Mouse (Mus musculus) 416B (cell line): ENCODE measurements at regions not wholly inside any gene's neighbourhood (a gene's known extent, or its start where the extent isn't known, plus 50 kb on each side); places are given as distances from the start of the nearest gene placed in this dataset.

Source experiments
- DNase-seq: peaks from one replicate; pipeline ENCODE4 v3.0.0; 2011; ENCODE audit warnings: low read depth

DNA sequence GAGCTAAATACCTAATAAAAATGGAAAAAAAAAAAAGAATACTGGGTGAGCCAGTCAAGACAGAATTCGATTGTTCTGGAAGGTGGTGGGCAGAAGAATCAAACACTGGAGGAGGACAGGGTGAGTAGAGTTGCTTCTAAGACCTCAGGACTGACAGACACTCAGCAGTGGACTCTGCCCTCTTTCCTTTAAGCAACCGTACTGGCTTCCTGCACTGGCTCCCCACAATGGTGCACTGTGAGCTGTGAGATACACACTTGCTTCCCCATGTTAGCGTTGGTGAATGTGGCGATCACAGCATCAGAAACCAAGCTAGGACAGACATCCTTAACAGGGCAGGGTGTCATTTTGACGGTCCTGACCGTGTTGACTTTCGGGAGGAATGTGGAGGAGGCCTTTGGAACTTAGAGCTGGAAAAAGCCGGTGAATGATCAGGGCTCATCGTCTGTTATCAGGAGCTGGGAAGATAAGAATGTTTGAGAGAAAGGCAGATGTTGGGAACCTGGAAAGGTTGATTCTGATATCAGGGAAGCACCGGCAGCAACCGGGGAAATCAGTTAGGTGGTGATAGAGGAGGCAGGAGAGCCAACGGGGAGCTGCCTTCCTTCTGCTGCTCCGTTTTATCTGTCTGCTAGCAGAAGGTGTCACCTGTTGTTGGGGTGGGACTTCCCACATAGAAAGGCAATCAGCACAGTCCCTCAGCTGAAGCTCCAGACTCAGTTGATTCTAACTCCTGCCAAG, 254.8 kb downstream of the Ajap1 start:
- no peak for DNase-seq

DNA sequence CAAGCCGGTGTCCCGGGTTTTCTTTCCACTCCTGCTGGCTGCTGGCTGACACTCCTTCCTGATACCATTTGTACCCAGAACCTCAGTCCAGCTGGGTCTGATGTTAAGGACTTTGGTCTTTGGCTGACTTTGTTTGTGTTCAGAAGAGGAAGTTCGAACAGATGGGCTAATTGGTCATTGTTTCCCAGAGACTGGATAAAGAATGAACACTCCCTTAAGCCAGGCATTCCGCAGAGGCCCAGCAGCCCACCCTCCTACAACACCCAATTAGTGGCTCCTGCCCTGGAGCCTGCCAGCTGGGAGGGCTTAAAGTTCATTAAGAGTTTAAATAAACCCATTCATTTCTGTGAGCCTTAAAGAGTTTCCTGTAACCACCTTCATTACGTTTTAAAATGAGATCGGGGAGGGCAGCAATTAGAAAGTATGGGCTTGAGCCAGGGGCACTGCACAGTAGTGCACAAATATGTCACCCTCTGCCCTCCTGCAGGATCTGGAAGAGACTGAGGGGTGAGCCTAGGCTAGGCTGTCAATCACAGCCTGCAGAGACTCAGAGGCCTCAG, 257.9 kb downstream of the Ajap1 start:
- DNase-seq = no peak

DNA sequence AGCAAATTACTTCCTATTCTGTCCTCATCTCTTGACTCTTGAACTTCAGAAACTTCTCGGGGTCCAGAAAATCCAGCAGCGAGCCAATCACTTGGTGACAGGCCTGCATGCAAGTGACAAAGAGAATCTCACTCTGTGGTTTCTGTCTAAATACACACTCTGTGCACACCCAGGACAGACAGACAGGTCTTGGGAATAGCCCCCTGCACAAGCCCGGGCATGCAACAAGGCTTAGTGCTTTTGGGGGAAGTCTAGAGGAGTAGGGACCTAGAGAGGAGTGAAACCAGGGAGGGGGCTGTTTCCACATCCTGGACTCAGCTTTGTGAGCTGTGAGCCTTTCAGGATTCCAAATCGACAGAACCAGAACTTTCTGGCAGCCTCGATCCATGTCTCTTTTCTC, 259.6 kb downstream of the Ajap1 start:
- no peak for DNase-seq

- no peak for DNase-seq
Observed at GRCm38 (mm10) chr4:153220485-153220884, 262.1 kb downstream of the Ajap1 start.

DNA sequence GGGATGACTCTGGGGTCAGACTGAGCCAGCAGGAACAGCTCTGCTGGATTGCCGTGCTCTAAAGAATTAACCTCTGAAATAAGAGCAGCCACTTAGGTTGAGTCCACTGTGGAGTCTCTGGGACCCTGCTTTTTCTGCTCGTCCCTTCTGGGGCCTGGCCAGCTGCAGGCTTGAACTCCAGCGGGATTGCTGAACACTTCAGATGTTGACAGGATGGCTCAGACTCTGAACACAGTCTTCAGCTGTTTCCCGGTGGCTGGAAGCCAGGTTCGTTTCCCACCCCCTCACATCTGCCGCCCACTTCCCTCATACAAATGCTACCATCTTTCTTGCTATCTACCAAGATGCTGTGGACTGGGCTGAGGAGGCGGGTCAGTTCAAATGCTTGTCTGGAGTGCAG, 262.5 kb downstream of the Ajap1 start:
- no peak for DNase-seq

DNA sequence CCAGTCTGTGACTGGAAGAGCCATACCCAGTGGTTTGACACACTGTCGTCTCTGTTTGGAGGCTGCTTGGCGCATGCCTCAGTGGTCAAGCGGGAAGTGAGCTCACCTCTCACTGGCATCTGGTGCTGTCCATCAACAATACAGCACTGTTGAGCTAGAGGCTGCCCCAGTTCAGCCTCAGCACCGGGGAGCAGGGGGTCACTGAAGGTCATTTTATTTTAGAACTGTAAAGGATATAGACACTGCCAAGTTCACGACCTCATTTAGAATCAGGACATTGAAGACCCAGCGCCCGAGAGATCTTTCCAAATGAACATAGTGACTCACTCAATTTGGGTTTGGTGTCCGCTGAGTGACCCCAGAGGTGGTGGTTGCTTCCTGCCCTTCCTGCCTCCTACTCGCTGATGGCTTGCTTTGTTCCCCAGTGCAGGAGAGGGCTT, 265.1 kb downstream of the Ajap1 start:
- DNase-seq = no peak

DNA sequence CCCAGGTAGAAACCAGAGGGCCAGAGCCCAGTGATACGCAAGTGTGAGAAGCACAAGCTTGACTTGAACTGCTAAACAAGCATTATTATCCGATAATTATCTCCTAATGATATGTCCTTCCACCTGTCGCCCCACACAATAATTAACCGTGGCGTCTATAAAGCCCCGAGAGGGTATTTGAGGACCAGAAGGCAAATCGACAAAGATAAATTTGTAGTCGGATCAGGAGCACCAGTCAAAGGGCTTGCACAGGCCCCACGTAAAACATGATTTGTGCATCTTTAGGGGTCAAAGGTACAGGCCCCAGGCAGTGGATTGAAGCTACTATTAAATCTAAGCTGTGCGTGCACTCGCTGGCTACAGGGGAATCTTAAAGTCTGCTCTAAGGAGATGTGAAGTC, 270.5 kb downstream of the Ajap1 start:
- no peak for DNase-seq

DNA sequence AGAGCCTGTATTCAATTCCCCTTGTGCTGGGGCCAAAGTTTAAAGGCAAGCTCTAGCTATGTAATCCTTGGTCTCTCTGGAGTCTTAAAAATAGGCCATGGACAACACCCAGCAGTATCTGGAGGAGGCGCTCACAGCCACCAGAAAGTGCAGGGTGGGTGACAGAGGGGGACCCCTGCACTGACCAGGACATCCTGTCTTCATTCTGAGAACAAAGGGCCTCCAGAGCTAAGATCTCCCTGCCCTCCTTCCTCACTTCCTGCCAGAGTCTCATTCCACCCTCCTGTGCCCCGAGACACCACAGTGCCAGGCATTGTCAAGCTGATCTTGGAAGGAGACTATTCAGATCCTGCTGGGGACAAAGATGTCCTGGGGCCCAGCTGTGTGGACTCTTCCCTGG, 273.8 kb downstream of the Ajap1 start:
- DNase-seq = no peak

GRCm38 (mm10) chr4:153208215-153208614, 274.4 kb downstream of the Ajap1 start:
- no peak for DNase-seq

DNA sequence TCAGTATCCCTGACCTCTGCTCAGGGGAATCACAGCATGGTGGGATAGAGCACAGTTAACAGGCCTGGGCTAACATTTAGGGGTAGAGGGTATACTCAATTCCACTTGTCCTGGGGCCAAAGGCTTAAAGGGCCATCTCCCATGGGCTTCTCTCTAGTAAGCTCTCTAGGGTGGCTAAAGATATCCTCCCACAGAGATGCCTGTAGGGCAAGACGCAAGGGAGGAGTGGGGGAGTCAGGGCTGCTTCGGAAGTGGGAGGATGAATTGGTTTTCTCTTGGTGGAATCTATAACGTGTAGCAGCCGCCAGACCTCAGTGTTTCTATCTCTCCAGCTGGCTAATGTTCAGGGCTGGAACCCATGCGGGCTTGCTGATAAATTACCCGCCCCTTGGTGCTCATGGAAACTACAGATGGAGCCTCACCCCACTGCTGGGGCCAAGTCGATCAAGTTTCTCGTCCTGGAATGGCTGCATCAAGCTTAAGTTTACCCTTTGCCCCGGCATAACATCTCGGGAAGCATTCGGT, 275.0 kb downstream of the Ajap1 start:
- DNase-seq = no peak

DNA sequence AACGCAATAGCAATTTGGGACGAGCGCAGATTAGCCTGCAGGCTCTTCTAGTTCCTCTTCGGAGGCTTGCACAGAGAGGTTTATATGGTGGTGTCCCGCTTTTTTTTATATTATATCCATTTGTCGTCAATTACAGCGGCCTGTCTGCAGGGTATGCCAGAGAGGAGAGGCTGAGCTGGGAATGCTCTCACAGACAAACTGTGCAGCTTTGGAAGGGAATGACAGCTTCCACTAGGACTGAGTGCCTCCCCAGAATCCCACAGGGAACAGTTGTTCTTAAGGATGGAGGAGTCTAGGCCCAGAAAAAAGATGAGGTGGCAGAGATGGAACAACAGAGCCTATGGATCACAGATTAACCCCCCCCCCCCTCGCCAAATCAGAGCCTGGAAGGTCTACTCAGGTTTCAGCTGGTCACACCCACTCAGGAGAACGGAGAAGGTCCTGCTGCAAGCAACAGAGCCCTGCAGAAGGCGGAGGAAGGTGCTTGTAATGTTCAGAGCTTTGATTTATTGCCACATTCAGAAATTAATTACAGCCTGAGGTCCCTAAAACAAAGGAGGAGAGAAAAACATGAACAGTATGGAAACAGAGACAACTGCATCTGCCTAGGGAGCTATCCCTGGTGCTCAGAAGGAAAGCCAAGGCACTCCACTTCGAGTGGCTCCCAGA, 275.7 kb downstream of the Ajap1 start:
- no peak for DNase-seq

- DNase-seq = no peak
Observed at GRCm38 (mm10) chr4:153204764-153205163, 277.8 kb downstream of the Ajap1 start.

- DNase-seq = no peak
Observed at GRCm38 (mm10) chr4:153200799-153201770, 281.5 kb downstream of the Ajap1 start.

- DNase-seq = no peak
Observed at GRCm38 (mm10) chr4:153189485-153189884, 293.1 kb downstream of the Ajap1 start.

DNA sequence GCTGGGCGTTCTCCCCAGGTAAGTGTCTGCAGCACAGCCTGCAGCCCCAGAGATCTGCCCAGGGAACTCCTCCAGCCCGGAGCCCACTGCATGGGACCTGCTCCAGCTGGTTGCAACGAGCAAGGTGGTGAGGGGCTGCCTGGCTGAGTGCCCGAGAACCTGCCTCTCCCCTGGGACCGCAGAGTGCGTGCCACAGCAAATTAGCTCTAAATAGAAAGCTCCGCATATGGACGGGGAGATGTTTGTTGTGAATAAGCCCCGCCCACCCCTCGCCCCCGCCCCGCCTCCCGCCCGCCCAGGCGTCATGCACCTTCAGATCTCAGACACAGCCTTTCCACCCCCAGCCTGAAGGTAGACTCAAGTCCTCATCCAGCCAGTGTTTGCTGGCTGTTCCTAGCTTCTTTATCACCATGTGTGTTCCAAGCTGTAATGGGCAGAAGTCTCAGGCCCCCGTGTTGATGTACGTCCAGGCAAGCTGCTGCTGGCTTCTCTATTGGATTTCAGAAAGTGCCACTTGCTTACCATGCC, 294.0 kb downstream of the Ajap1 start:
- DNase-seq = no peak

DNA sequence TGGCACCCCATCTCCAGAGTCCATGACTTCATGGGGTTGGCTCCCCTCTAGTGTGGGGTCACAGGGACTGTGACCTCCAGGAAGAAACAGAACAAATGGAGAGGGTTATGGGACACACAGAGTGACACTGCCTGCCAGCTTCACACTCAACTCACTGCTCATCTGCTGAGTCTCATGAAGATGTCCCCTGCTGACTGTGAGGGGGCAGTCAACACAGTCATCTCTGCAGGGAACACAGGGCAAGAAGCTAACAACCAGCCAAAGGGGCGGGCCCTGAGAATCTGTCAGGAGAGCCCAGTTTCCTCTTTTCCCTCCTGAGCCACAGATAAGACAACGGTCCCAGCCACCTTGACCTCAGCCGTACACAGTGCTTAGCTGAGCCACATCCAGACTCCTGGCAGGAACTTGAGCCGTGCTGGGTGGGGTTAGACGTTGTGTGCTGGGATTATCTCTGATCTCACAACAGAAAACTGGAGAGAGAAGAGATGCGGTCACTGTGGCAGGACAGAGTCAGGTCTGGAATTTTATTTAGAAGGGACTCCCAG, 294.6 kb downstream of the Ajap1 start:
- DNase-seq = no peak

DNA sequence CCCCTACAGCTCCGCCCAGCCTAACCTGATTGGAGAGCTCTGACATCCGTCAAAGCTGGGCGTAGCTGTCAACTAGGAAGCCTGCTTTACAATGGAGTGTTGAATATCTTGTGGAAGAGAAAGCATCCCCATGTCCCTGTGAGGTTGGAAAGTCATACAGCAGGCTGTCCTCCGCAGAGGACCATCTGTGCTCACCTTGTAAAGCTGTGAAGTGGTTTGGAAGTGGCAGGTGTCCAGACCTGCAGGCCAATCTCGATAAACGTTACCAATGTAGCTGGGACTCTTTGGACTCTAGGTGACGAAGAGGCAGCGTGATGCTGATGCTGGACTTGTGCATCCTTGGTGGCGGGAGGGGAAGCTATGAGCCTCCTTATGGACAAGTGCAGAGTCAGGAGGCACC, 305.1 kb downstream of the Ajap1 start:
- no peak for DNase-seq

DNA sequence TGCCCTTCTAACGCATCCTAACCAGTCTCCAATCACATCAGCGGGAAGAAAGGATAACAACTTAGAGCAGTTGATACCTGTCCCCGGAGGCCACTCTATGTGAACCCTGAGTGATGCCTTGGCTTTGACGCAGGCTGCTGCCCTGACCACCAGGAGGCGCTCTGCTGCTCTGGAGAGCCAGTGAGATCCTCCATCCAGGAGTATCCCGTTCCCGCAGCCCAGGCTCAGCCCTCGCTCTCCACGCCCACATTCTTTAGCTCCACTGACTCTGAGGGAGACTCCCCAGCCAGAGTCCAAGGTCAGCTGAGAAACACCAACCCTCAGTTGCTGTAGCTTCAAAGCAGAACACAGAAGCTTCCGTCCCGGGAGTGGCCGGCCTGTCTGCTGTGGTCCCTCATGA, 307.0 kb downstream of the Ajap1 start:
- no peak for DNase-seq

DNA sequence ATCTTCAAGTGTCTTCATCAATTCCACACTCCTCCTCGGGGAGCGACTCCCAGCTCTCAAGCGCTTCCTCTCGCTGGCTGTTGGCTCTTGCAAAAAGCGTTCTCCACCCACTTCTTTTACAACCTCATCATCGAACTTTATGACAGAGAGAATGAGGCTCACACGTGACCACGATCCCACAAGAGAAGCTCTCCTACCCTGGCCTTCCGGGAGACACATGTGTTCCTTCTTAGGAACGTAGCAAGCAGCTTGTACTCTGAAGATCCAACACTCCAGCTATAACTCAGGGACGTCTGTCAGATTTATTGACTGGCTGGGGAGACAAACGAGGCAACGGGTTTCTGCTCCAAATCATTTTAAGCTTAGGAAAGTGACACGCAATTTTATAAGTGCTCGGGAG, 307.5 kb downstream of the Ajap1 start:
- no peak for DNase-seq

DNA sequence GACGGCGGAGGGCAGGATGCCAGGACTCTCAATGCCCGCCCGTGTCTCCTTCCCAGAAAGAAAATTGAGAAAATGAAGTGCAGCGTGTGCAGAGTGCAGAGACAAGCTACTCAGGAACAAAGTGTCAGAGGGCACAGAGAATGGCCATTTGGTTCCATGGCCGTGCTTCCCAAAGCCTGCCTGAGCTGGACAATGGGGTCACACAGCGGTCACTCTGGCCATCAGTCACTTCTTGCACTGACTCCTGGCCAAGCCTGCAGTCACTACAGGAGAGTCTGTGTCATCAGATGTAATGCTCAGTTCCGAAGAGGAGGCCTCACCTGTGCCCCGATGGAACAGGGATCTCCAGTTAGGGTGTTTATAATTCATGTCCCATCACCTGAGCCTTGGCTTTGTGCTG, 312.6 kb downstream of the Ajap1 start:
- no peak for DNase-seq

DNA sequence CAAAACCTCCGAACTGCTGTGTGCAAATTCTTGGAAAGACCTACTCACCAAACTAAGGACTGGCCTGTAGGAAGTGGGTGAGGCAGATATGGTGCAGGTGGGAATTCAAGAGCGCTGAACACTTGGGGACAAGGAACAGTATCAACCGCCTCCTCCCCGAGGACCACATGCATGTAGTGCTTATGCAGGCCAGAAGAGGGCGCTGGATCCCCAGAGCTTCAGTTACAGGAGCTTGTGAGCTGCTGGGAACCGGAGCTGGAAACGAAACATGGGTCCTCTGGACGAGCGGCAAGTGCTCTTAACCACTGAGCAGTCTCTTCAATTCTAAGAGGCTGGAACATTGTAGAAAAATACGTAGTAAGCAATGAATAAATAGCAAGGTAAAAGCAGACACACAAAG, 317.8 kb downstream of the Ajap1 start:
- no peak for DNase-seq

DNA sequence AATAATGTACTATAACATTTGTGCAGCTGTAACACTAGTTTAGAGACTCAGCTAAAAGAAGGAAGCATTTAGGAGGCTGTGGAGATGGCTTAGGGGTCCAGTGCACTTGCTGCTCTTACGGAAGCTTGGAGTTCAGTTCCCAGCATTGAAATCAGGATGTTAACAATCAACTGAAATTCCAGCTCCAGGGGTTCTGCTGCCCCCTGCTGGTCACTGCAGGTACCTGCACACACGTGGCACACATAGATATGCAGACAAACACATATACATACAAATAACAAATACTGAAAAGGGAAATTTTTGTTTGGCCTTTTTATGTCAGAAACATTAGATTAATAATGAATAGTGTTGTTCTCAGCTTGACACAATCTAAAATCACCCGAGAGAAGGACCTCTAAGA, 322.5 kb downstream of the Ajap1 start:
- DNase-seq = no peak
